Mouse (Mus musculus) lung, postnatal 4 days (tissue): ENCODE measurements at regions not wholly inside any gene's neighbourhood (a gene's known extent, or its start where the extent isn't known, plus 50 kb on each side); places are given as distances from the start of the nearest gene placed in this dataset.
"Not testable (repeated sequence)": the region's sequence is repeated elsewhere in the genome, so short reads cannot be mapped to it uniquely, and the experiment has no call there.

Experiments
- DNase-seq, 2 experiments: peaks; one replicate each; pipeline ENCODE4 v3.0.0; 2021

DNA sequence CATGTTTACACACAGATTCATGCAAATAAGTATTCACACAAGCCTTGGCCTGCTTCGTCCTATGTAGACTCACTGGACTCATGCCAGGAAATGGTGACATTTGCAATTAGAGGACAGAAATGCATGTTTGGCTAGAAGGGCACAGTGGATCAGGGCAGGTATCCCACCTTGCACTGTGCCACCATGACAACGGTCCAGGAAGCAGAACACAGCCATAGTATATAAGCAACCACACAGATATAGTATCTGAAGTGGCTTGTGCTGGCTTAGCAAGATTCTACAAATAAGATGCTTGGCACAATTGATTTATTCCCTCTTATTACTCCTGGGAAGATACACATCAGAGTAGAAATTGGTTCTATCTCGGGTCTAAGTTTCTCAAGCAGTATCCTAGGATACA is 218.0 kb downstream of the Unc5cl start:
- no peak for DNase-seq

DNA sequence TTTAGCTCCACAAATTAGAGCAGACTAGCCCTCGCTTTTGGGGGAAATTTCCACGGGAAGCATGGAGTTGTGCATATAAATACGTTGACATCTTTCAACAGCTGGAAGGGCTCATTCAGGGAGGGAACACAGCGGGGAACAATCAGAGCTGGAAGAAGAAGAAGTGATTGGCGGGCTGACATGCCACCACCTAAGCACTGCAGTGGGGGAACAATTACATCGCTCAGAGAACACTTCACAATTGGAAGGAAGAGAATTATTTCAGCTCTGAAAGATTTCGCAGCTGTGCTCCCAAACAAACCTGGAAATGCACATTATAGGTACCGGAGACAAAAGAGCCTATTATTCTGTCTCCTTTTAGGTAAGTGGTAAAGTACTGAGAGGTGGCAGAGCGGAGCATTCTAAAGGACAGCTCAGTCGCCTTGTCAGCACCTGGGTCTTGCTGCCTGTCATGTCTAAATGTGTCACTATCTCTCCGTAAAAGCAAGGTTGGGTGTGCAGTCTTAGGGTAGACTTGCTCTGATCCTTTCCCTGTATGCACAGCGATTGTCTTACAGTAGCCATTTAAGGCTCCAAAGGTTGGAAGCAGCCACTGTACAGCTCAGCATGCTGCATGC is 223.6 kb downstream of the Unc5cl start:
- no peak for DNase-seq

DNA sequence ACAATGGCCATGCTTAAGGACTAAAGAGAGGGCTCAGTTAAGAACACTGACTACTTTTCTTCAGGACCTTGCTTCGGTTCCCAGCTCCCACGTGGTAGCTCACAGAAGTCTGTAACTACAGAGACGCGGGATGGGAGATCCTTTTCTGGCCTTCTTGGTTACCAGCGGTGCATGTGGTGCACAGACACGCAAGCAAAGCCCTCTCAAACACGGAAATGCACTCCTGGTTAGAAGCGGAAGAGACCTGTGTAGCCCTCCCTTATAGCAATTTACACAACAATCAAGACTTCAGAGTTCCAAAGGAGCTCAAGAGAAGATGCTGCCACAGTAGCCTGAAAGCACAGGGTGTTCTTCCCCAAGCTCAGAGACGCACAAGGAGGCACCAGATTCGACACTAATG is 225.6 kb downstream of the Unc5cl start:
- DNase-seq: no peak

DNA sequence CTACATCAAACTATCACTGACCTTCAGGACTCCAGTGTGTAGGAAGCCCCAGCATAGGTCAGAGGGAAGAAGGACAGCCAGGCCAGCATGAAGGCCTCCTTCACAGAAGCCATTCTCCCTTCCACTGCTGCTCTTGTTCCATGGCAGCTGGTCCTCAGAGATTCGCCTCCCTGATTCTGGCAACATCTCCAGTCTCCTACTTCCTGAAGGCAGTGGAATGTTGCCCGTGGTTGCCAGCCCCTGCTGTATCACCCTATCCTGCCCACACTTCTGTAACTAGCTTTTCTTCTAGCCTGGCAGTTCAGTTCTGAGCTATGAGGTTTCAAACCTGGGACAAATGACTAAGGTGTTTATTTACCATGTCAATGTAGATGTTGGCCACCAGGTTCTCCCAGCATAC is 234.2 kb downstream of the Unc5cl start:
- no peak for DNase-seq

DNA sequence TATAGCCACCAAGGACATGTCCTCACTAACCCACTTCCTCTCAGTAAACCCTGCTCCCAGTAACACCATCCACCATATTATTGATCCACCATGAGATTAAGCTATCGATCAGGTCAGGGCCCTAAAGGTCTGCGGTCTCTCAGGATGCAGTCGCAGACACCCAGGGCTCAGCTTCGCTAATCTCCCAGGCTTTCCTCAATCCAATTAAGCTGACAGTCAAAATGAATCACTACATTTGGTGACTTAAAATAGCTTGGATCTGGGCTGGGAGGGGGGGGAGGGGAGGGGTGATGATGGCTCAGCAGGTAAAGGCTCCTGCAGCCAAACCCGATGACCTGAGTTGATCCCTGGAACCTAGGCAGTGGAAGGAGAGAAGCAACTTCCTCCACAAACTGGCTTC is 233.7 kb upstream of the Lrfn2 start:
- no peak for DNase-seq

DNA sequence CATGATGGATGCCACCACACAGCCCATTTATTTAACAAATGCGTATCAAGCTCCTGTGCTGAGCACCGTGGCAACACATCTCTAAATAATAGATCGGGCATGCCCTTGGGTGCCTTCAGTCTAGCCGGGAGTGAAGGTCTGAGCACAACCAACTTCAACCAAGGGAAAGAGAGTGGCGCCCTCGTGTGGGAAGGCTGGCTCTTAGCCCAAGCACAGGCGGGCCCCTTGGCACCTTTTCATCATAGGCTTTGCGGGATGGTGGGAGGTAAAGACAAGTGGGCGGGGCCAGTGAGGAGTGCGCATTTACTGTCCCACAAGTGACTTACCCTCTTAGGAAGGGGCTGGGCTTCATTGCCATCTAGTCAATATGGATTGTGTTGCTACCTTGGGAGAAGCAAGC is 231.6 kb upstream of the Lrfn2 start:
- DNase-seq: no peak

DNA sequence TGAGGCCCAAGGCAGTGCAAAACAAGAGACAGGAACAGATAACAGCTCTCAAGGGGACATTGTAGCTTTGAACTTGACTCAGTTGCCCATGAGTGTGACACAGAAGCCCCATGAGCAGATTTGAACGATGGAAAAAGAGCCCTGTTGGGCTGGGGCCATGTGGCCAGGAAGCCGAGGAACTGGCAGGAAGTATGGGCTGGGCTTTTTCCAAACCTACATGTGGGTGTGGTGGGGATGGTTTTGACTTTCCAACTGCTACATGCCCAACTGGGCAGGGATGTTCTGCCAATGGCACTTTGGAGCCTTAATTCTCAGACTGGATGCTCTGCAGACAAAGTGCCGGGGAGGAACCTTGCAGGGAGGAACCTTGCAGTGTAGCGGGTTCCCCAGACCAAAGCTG is 211.7 kb upstream of the Lrfn2 start:
- DNase-seq: no peak

DNA sequence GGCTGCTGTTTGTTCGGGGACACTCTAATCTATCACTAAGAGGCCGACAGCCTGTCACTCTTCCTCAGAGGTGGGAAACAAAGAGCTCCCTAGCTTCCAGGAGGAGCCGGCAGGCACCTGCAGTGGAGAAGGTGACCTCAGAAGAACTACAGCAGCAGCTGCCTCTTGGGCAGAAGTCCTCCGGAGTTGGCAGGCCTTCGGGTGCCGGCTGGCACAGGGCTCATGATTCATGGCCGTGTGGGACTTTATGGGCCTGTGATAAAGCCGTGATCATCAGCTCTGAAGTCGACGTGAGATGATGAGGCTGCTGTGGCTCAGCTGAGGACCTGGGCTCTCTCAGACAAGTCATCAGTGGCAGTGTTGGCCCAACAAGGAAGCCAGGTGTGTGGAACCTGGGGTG is 208.9 kb upstream of the Lrfn2 start:
- DNase-seq: no peak

DNA sequence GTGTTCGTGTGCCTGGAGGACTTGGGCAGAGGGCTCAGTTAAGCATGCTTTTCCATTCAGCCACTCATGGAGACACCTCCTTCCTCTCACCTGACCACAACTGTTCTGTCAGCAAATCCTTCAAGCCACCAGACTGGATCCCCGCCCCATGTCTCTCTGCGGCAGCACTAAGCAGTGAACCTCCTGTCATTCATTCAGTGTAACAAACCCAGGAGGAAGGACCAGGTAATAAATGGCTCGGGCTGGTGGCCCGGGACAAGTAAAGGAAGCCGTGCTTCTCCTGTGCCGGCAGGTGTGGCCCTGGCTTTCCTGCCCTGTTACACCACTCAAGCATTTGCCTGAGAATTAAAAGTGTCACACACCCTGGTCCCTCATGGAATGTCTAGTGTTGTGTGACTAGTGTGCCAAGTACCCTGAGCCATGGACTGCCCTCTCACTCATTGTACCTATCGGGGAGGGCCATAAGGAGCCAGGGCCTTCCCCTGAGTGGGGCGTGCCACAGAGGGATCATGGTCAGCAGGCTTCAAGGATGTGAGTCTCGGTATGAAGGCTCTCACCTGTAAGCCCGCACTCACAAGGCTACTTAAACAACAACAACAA is 207.6 kb upstream of the Lrfn2 start:
- DNase-seq: peak; percentile 19 to 63

DNA sequence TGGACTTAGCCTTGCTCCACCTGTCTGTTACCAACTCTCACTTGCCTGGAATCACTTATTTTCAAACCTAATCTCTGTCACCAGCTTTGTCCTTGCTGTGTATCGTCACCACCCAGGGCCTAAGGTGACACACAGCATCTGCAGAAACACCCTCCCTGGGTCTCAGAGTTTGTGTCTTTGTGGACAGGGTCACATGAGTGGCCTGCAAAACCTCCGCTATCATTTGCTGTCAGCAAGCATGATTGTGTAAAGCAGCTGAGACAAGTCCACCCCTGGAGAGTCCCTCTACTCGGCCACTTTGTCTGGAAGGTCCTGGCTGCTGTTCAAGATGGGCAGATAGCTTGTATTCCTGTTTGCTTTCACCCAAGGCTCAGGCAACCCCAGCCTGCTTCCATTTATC is 205.7 kb upstream of the Lrfn2 start:
- DNase-seq: no peak

DNA sequence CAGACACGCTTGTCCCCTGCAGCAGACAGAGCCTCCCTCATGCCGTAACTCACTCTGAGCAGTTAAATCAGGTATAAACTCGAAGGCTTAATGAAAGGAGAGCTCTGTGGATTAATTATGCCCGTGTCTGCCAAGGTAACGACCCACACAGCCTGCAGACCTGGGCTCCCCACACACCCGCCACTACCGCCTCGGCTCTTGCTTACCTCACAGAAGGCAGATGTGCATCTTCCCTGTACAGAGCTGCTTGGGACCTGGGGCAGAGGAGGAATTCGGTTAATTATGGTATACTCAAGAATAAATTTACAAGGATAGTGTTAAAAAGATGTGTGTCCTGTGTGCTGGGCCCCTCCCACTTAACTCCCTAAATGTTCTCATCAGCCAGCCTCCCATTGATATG is 198.4 kb upstream of the Lrfn2 start:
- DNase-seq: no peak

DNA sequence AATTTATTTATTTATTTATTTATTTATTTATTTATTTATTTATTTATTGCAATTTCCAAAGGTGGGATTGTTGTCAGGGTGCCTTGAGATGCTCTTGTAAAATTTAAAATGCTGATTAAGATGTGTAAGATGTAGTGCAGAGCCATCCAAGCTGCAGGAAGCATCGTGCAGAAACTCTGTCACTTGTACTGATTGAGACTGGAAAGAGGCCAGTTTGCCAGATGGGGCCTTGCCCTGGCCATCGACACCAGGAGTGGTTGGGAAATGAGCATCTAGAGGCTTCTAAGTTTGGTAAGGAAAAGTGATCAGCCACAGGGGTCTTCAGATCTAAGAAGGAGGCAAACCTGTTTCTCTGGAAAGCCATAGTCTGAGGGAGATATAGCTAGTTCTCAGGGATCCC is 195.0 kb upstream of the Lrfn2 start:
- DNase-seq: not testable (repeated sequence)

DNA sequence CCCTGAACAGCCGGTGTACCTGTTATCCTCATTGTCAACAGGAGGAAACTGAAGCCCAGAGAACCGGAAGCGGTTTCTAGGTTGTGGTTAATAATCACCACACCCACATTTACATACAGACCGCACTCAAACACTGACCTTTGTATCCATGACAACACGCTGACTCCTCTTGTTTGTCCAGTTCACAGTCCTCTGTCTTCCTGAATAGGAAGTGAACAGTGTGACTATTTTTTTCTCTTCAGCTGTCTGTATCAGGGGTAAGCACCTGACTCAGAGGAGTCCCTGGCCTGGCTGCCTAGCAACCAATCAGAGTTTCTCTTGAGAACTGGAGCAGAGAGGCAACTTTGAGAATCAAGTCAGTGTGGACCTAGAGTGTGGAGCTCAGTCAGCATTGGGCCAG is 193.5 kb upstream of the Lrfn2 start:
- DNase-seq: peak; percentile 6 to 28

DNA sequence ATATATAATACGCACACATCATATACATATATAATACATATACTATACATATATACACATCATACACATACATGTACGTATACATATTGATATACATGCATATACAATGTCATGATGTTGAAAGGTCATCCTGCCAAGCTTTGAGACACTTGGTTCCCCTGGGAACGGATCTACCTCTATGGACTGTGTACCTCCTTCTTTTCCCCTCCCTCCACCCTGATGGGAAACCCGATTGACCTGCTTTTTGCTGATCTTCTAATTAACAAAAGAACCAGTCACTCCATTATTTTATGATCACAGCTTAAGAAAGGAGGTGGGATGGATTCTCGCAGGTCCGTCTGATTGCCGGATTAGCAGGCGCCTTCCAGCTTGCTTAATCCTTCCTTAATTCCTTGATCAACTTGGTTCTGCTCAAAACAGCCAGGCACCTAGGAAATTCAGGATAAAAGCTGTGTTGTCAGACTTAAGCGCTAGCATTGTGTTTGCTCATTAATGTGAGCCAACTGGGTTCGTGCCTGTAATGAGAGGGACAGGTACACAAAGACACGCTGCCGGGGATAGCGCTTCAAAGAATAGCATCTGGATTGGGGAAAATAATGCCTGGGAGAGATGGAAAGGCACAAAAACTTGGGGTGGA is 189.3 kb upstream of the Lrfn2 start:
- DNase-seq: no peak

DNA sequence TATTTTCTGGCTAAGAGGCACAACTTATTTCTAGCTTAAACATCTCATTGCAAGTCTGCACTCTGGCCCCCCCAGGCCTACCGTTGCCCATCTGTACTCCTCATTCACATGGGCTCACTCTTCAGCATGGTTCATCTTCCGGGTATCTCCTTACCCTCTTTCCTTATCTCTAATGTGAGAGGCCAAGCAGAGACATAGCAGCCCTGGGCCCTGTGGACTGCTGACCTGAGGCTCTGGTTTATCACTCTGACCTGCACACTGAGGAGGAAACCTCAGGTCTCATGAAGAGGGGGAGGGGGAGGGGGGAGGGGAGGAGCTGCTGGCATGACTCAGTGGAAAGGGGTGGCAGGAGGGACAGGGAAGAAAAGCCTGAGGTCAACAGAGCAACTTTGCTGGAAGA is 162.1 kb upstream of the Lrfn2 start:
- no peak for DNase-seq

DNA sequence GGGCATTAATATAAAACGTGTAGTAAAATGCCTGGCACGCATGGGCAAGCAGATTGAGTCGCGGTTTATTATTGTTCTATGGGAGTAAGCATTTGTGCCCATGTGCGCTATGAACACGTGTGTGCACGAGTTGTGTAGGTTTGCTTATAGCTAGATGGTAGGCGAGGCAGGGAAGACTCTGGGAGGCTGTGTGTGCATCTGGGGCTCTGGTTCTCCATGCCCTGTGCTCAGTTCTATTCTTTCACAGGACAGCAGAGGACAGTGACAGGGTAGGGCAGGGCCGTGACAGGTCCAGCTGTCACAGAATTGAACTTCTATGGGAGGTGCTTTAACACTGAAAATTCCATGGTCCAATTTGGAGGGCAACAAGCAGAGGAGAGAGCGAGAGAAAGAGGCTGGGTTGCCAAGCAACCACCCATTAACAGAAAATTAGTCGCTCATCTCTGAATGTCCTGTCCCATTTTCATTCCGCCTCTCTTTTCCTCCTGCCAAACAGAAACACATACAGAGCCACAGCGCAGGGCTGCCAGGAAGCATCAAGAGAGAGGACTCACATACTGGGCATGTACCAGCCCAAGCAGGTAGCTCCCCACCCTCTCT is 160.4 kb upstream of the Lrfn2 start:
- no peak for DNase-seq

DNA sequence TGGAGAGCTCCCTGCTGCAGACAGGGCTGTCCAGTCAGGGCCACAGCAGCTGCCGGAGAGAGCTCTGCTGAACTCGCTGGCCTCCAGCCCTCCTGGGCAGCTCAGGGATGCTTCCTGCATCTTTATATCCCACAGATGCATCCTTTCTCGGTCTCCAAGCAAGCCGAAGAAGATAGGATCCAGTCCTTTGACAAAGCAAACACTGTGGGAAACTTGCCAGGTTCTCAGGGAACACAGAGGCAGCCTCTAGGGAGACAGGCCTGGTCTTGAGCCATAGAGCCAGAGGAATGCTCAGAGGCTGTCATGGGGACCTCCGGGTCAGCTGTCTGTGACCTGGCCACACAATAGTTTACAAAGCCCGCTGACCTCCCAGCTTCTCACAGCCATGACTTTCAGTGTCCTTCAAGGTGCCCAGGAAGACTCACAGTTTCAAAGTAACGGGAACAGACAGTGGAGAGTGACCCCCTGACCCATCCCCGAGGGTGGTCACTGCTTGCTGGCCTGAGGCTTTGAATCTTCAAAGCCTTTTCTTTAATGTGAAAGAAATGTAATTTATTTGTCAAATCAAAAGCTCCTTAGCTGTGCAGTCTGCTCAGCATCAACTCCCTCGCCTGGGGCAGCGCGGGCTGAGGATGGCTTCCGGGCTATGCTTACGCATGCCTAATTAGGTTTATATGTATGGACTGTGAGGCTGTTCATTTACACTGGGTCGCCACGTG is 157.8 kb upstream of the Lrfn2 start:
- peak; percentile 25 to 53 for DNase-seq

DNA sequence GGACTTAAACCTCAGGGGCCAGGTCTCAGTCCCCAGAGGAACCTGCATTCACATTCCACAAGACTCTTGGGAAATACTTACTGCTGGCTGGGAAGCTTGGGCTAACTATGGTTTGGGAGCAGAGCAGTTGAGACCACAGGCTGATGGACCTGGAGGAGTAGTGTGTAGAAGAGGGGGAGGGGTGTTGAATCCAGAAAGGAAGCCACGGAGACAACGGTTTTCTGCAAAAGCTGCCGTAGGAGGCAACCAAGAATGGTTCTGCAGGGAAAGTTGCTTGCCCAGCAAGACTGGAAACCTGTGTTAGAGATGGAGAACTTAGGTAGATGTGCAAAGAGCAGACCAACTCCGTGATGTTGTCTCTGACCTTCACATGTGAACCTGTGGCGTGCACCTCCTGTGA is 156.7 kb upstream of the Lrfn2 start:
- no peak for DNase-seq

DNA sequence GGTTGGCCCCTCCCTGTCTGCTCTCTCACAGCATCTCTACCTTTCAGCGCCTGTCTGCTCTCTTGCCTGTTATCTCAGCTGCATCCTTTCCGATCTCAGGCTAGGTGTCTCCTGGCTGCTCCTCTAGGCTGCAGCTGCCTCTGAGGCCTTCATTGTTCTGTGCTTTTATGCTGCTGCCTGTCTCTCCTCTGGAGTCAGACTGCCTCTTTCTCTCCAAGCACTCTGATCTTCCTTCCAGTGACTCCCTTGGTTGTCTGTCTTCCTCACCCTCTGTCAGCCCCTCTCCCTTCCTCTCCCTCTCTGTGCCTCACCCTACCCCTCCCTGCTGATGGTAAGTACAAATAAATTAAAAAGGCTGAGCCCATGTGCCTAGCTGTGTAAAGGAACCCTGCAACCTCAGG is 155.7 kb upstream of the Lrfn2 start:
- DNase-seq: no peak

DNA sequence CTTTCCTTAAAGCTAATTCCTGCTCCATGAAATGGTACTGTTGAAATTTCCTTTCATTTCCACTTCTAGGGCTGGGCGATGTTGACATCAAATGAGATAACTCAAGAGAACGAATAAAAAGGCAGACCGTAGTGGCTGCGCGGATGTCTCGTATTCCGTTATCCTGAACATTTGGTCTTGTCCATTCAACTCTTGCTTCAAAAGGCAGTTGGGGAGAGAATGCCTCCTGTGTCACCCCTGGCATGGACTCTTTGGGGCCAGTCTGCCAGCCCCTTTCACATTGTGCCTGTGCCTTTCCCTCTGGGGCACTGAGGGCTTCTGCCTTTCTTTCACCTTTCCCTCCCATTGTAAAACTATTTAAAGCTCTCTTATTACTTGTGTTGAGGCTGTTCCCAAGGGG is 152.0 kb upstream of the Lrfn2 start:
- DNase-seq: no peak

DNA sequence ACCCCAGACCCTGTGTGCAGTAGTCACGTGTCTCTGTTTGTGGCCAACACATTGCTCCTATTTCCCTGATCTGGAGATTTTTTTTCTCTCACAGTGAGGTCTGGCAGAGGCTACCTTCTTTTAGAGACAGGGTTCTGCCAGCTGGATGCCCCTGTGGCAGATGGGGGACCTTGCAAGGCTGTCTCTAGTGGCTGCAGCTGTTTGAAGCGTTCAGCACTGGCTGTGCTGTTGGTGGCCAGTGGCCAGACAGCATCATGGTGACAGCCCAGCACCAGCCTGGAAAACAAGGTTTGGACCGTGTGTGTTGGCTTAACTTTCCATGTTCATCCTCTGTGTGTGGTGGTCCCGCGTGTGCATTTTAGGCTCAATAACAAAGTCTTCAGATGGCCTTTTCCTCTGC is 147.8 kb upstream of the Lrfn2 start:
- DNase-seq: no peak

DNA sequence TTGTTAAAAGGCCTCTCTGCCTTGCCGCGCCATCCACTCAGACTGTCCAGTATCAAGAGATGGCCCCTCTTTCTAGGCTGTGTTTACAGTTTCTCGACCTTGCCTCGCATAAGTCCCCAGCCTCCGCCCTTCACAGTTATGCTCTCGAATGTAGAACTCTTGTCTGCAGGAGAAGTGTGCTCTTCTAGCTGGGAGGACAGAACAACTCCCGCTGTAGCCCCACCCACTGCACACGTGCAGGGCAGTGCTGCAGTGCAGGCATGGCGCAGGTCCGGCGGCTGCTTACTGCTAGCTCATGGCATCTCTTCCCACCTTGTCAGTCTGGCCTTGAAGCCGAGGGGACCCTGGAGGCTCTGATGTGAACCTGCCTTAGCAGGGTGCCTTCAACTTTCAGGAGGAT is 145.7 kb upstream of the Lrfn2 start:
- no peak for DNase-seq

DNA sequence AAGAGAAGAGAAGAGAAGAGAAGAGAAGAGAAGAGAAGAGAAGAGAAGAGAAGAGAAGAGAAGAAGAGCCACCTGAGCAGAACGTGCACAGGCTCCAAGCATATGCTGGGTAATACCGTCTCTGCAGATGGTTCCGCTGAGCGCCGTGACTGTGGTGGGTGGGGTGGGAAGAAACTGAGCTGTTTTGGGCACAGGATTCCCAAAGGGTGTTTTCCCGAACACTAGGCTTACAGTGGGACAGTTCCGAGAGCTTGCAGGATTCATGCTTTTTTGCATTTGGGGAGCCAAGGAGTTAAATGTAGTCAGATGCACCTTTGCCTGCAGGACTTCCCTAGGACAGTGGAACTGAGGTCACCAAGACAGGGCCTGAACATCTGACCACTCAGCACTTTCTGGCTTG is 142.3 kb upstream of the Lrfn2 start:
- DNase-seq: no peak

DNA sequence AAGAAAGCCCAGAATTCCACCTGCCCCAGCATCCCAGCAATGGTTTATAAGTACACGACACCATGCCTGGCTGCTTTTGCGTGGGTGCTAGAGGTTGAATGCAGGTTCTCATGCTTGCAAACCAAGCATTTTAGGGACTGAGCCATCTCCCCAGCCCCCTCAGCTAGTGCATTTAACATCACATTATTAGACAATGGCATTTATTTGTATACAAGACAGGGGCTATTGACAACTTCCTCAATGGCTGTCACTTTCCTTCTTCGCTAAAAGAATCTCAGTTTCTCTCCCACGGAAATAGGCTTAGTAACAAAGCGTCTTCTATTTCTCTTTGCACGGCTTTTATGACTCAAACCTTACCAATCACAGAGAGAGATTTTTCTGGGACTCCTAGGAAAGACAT is 141.7 kb upstream of the Lrfn2 start:
- DNase-seq: no peak
